Mouse (Mus musculus) lung, adult 2 months (tissue): ENCODE measurements around the gene 6330409D20Rik. TPM values are rescaled to one million over a fixed set of nuclear protein-coding genes. Genes with fewer than 3 reads are reported as not detected.

Experiments used
- DNase-seq: peaks from one replicate; pipeline ENCODE4 v3.0.0; 2022
- H3K4me1 ChIP-seq: fragments of 200-500 bp; 2 replicates; pipeline ENCODE4 v1.6.1; 2011; ENCODE audit warnings: low read length; ENCODE audit not compliant: control insufficient read depth, insufficient read depth
- H3K4me3 ChIP-seq: fragments of 200-500 bp; replicated peaks from 2 replicates; pipeline ENCODE3; 2011; ENCODE audit warnings: low read depth, mild to moderate bottlenecking, control low read depth, low read length; ENCODE audit errors: extremely low read depth
- CTCF ChIP-seq: fragments of 200-500 bp; IDR thresholded peaks from 2 replicates; pipeline ENCODE4 v1.5.1; 2011; ENCODE audit warnings: mild to moderate bottlenecking, low read length, control low read depth; ENCODE audit not compliant: insufficient read depth
- POLR2A ChIP-seq: fragments of 200-500 bp; IDR thresholded peaks from 2 replicates; pipeline ENCODE4 v1.6.1; 2011; ENCODE audit warnings: low read depth, mild to moderate bottlenecking, control low read depth, low read length, borderline replicate concordance; ENCODE audit errors: extremely low read depth
- WGBS: fragments of 180-500 bp; shearing (Covaris S2); methylation state at CpG from one replicate; pipeline ENCODE4 v1.1.7; 2018; 5-methylcytosine and 5-hydroxymethylcytosine counted together
- polyA plus RNA-seq: library from polyadenylated mRNA; depleted of rRNA; stranded (reverse); fragments of >200 nt; gene quantifications from 2 replicates; pipeline ENCODE4 v1.2.3, GENCODE M21; 2012

6330409D20Rik gene
- polyA plus RNA-seq, 1 experiment: 0.18 TPM

DNA sequence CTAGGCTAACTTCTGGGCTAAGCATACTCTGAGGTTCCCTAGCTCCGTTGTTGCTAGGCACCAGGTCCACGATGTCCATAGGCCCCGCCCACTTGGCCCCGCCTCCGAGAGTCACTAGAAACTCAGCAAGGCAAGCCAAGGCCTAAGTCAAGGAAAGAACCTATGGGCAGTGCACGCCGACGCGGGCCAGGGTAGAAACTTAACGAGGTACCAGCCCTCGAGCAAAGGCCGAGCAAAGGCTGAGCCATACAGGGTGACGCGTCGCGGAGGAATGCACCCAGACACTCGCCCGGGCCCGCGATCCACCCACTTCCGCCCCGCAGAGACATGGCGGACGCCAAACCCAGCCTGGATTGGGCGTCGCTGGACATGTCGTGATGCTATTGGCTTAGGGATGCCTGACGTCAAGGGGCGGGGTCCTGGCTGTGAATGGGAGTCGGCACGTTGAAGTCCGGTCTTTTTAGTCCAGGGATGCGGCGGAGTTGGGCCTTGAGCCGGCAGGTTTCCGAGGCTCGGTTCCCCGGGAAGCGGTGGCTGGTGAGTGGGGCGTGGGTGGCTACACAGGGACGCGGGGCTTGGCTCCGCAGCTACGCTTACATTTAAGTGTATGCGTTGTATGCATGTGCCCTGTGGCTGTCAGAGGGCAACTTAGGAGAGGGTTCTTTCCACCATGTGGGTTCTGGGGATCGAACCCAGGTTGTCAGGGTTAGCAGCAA is 34.7 kb upstream of the 6330409D20Rik start, which contains the start of the genes Ttc16 and Ptrh1:
TSS of gene Ttc16 (minus strand) at position 275 of the 716 bp plus-strand sequence.
TSS of gene Ptrh1 (plus strand) at position 428 of the 716 bp plus-strand sequence.
- peak; percentile 36; the same call in 1 of the 2 replicates for TF ChIP-seq POLR2A
- TF ChIP-seq CTCF: no peak
- under 1% methylated on average over 46 of the region's 46 CpGs for WGBS
- peak; percentile 99 for DNase-seq
- H3K4me3 ChIP-seq: peak within 1 kb of the TSS; percentile 72
- H3K4me1 ChIP-seq: no peaks in the 10 kb centered on the region

DNA sequence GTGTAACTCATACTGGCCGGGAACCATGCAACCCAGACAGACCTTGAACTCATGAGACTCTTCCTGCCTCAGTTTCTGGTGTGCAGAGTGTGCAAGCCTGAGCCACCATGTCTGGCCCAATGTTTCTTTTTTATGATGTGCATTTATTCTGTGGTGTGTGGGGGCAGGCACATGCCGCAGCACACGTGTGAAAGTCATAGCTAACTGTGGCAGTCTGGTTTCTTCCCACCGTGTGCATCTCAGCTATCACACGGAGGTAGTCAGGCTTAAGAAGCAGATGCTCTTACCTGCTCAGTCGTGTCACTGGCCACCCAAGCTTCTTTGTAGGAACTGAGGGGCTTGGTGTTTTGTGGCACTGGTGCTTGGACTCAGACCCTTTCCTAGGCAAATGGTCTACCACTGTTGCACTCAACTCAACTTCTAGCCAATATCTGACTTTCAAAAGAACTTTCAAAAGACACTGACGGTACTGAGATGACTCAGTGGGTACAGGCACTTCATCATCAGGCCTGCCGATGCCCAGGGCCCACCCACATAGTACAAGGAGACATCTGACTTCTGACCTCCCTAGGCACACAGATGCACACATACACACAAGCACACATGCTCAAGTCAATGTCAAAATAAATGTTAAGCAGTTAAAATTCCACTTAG is 31.9 kb upstream of the 6330409D20Rik start:
- TF ChIP-seq CTCF: no peak
- no peak for TF ChIP-seq POLR2A
- Histone ChIP-seq H3K4me1 (0 out of 2 replicates have a peak, but pooled peaks cover 3% of the 10 kb centered on the region), H3K4me3 (no peak overlapping the region)
- no peak for DNase-seq
- WGBS: 77% methylated on average over 8 of the region's 8 CpGs

- TF ChIP-seq CTCF (no peak), POLR2A (no peak)
- Histone ChIP-seq H3K4me3 (no peak overlapping the region), H3K4me1 (0 out of 2 replicates have a peak, but pooled peaks cover 3% of the 10 kb centered on the region)
- DNase-seq: no peak
- 35% methylated on average over 12 of the region's 12 CpGs for WGBS
These were observed 31.1 kb upstream of the 6330409D20Rik start for GRCm38 (mm10) chr2:32771886-32772285.

GRCm38 (mm10) chr2:32769327-32770085 is 28.7 kb upstream of the 6330409D20Rik start:
- TF ChIP-seq POLR2A (no peak), CTCF (no peak)
- WGBS: 78% methylated on average over 5 of the region's 5 CpGs
- Histone ChIP-seq H3K4me1 (0 out of 2 replicates have a peak, but pooled peaks cover 3% of the 10 kb centered on the region), H3K4me3 (no peak overlapping the region)
- no peak for DNase-seq

- WGBS: 57% methylated on average over 19 of the region's 19 CpGs
These were observed 28.0 kb upstream of the 6330409D20Rik start for GRCm38 (mm10) chr2:32768661-32769285.

DNA sequence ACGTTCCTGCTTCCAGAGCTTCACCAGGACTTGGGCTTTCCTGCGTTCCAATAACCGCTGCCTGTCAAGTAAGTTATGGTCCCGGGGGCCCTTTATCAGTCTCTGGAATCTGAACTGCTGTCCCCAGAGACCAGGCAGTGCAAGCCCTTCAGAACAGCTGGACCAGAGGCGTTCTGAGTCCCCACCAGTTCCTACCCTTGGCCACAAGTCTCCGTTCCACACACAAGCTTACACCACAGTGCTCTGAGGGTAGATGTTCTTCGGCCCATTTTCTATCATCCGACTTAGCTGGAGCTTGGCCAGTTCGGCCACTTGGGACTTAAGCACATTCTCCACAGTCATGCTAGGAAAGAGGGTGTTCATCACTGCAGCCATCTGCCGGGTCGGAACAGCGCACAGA is 26.4 kb upstream of the 6330409D20Rik start:
- WGBS: 67% methylated on average over 12 of the region's 12 CpGs
- no peak for DNase-seq
- no peak overlapping the region for H3K4me3 ChIP-seq
- TF ChIP-seq CTCF (no peak), POLR2A (no peak)
- H3K4me1 ChIP-seq: 0 out of 2 replicates have a peak, but pooled peaks cover 3% of the 10 kb centered on the region

More at GRCm38 (mm10) chr2:32768661-32769285, 28.0 kb upstream of the 6330409D20Rik start:
- 0 out of 2 replicates have a peak, but pooled peaks cover 3% of the 10 kb centered on the region for H3K4me1 ChIP-seq
- TF ChIP-seq POLR2A: no peak
- no peak for TF ChIP-seq CTCF
- DNase-seq: peak; percentile 65
- H3K4me3 ChIP-seq: no peak overlapping the region

DNA sequence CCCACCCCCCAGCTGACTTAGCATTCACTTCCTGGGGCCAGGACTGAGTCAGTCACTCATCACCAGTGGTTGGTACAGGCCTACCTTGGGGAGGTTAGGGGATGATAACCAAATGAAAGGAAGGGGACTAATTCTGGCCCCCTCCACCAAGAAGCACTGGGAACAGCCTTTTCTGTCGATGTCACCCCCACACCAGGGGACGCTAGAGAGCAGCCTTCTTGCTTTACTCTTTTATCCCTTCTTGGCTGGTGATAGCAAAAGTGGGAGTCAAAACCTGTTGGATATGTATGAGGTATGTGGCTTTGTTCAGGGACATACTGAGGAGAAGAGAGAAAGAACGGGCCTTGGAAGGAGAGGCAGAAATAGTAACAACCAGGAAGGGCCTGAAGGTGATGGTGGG is 22.5 kb upstream of the 6330409D20Rik start:
- Histone ChIP-seq H3K4me1 (no peaks in the 10 kb centered on the region), H3K4me3 (no peak overlapping the region)
- TF ChIP-seq CTCF (peak; percentile 33), POLR2A (no peak)
- WGBS: 74% methylated on average over 3 of the region's 3 CpGs
- no peak for DNase-seq

- TF ChIP-seq CTCF: no peak
- TF ChIP-seq POLR2A: no peak
- WGBS: 74% methylated on average over 4 of the region's 4 CpGs
- H3K4me1 ChIP-seq: no peaks in the 10 kb centered on the region
- no peak for DNase-seq
- H3K4me3 ChIP-seq: no peak overlapping the region
These were observed 21.0 kb upstream of the 6330409D20Rik start for GRCm38 (mm10) chr2:32761859-32762258.

GRCm38 (mm10) chr2:32761361-32761760 is 20.5 kb upstream of the 6330409D20Rik start:
- no peak for DNase-seq
- 91% methylated on average over 14 of the region's 14 CpGs for WGBS
- TF ChIP-seq POLR2A (no peak), CTCF (no peak)
- Histone ChIP-seq H3K4me1 (no peaks in the 10 kb centered on the region), H3K4me3 (no peak overlapping the region)

DNA sequence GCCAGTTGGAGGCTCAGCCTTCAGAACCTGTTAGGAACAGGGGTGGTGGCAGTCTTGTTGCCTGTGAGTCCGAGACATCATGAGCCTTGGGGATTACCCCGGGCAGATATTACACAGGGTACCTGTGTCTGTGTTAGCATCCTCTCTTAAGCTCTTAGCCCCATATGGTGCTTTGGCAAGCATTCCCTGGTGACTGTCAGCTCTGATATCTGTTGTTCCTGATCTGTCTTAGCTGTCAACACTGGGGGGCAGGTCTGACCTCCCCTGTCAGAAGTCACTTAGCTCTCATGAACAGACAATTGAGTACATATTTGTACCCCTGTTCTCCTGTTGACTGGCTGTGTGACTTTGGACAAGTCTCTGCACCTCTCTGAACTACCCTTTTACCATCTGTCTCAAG is 18.2 kb upstream of the 6330409D20Rik start:
- H3K4me1 ChIP-seq: no peaks in the 10 kb centered on the region
- no peak overlapping the region for H3K4me3 ChIP-seq
- TF ChIP-seq POLR2A (no peak), CTCF (no peak)
- no peak for DNase-seq
- WGBS: 84% methylated on average over 2 of the region's 2 CpGs
